Mouse (Mus musculus): ENCODE measurements at regions not wholly inside any gene's neighbourhood (a gene's known extent, or its start where the extent isn't known, plus 50 kb on each side); places are given as distances from the start of the nearest gene placed in this dataset.

GRCm38 (mm10) chr13:42608963-42609362, 71.5 kb upstream of the Phactr1 start:
- Histone ChIP-seq H3K4me1 (peaks cover 8% of the 10 kb centered on the region), H3K9me3 (replicated peaks) (no peaks in the 10 kb centered on the region), H3K36me3 (no peaks in the 10 kb centered on the region), H3K27me3 (ENCODE audit: low read depth, poor library complexity, severe bottlenecking) (no peaks in the 10 kb centered on the region), H3K4me3 (no peak overlapping the region), H3K27ac (replicated peaks) (no peak overlapping the region)
- 22% methylated on average over 4 of the region's 4 CpGs for WGBS
- peak; percentile 39 for DNase-seq (ENCODE audit: low spot score)

GRCm38 (mm10) chr13:42613326-42613725, 67.1 kb upstream of the Phactr1 start:
- 85% methylated on average over 4 of the region's 4 CpGs for WGBS
- no peak for DNase-seq (ENCODE audit: low spot score)
- Histone ChIP-seq H3K9me3 (replicated peaks) (no peaks in the 10 kb centered on the region), H3K27me3 (ENCODE audit: low read depth, poor library complexity, severe bottlenecking) (no peaks in the 10 kb centered on the region), H3K27ac (replicated peaks) (no peak overlapping the region), H3K36me3 (no peaks in the 10 kb centered on the region), H3K4me3 (no peak overlapping the region), H3K4me1 (peaks cover 8% of the 10 kb centered on the region)

- no peak for DNase-seq (ENCODE audit: low spot score)
- H3K9me3 ChIP-seq (replicated peaks): no peaks in the 10 kb centered on the region
- WGBS: 89% methylated on average over 5 of the region's 5 CpGs
- no peak overlapping the region for H3K27ac ChIP-seq (replicated peaks)
- H3K36me3 ChIP-seq: no peaks in the 10 kb centered on the region
- H3K4me3 ChIP-seq: no peak overlapping the region
- no peaks in the 10 kb centered on the region for H3K27me3 ChIP-seq (ENCODE audit: low read depth, poor library complexity, severe bottlenecking)
- no peaks in the 10 kb centered on the region for H3K4me1 ChIP-seq
Observed at GRCm38 (mm10) chr13:42615826-42616225, 64.6 kb upstream of the Phactr1 start.

- H3K36me3 ChIP-seq: no peaks in the 10 kb centered on the region
- H3K9me3 ChIP-seq (replicated peaks): no peaks in the 10 kb centered on the region
- no peak overlapping the region for H3K4me3 ChIP-seq
- no peaks in the 10 kb centered on the region for H3K27me3 ChIP-seq (ENCODE audit: low read depth, poor library complexity, severe bottlenecking)
- DNase-seq (ENCODE audit: low spot score): no peak
- H3K4me1 ChIP-seq: no peaks in the 10 kb centered on the region
- H3K27ac ChIP-seq (replicated peaks): no peak overlapping the region
- 91% methylated on average over 6 of the region's 6 CpGs for WGBS
Observed at GRCm38 (mm10) chr13:42617225-42617624, 63.2 kb upstream of the Phactr1 start.

- Histone ChIP-seq H3K4me1 (no peaks in the 10 kb centered on the region), H3K4me3 (no peak overlapping the region), H3K36me3 (no peaks in the 10 kb centered on the region), H3K27ac (replicated peaks) (no peak overlapping the region), H3K9me3 (replicated peaks) (no peaks in the 10 kb centered on the region), H3K27me3 (ENCODE audit: low read depth, poor library complexity, severe bottlenecking) (no peaks in the 10 kb centered on the region)
- WGBS: 65% methylated on average over 4 of the region's 4 CpGs
- no peak for DNase-seq (ENCODE audit: low spot score)
Observed at GRCm38 (mm10) chr13:42617844-42618243, 62.6 kb upstream of the Phactr1 start.

GRCm38 (mm10) chr13:42619555-42620280, 60.7 kb upstream of the Phactr1 start:
- no peak for DNase-seq (ENCODE audit: low spot score)
- Histone ChIP-seq H3K36me3 (no peaks in the 10 kb centered on the region), H3K4me1 (no peaks in the 10 kb centered on the region), H3K27me3 (ENCODE audit: low read depth, poor library complexity, severe bottlenecking) (no peaks in the 10 kb centered on the region), H3K27ac (replicated peaks) (no peak overlapping the region), H3K9me3 (replicated peaks) (no peaks in the 10 kb centered on the region), H3K4me3 (no peak overlapping the region)
- WGBS: 89% methylated on average over 6 of the region's 6 CpGs

GRCm38 (mm10) chr13:42623491-42623890, 56.9 kb upstream of the Phactr1 start:
- WGBS: 51% methylated on average over 5 of the region's 5 CpGs

More at GRCm38 (mm10) chr13:42623491-42623890, 56.9 kb upstream of the Phactr1 start:
- H3K4me3 ChIP-seq: no peak overlapping the region
- no peaks in the 10 kb centered on the region for H3K36me3 ChIP-seq
- peak; percentile 25 for DNase-seq (ENCODE audit: low spot score)
- no peaks in the 10 kb centered on the region for H3K27me3 ChIP-seq (ENCODE audit: low read depth, poor library complexity, severe bottlenecking)
- H3K27ac ChIP-seq (replicated peaks): no peak overlapping the region
- H3K9me3 ChIP-seq (replicated peaks): no peaks in the 10 kb centered on the region
- no peaks in the 10 kb centered on the region for H3K4me1 ChIP-seq

Data from midbrain, embryonic 10.5 days (tissue).